Mouse (Mus musculus): ENCODE data around the gene Cryaa. TPM values are rescaled to one million over a fixed set of nuclear protein-coding genes. Genes with fewer than 3 reads are reported as not detected.

Cryaa gene
- not detected in 2 replicates for polyA plus RNA-seq (2012; ENCODE audit: insufficient read depth, insufficient read length, low replicate concordance, missing spikeins)

DNA sequence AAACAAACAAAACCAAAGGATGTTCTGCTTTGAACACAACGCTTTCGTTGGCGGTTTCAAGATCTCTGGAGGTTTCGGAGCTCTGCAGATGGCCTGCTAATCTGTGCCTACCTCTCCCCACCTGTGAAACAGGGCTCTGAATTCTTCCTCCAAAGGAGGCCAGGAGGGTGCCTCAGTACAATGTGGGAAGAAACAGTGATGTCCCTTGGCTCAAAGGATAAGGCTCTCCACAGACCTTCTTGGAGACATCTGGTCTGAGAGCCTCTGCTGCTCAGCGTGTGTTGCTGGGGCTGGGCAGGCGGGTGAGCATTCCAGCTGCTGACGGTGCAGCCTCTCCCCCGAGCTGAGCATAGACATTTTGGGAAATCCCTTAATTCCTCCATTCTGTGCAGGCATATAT, at the start of gene Cryaa:
Gene Cryaa (plus strand): TSS at position 301 of the 400 bp plus-strand sequence.
- Histone ChIP-seq H3K4me1 (ENCODE audit: control insufficient read depth, insufficient read depth, low read length) (peaks cover 5% of the 10 kb centered on the region; the same call in 1 of the 2 replicates), H3K4me3 (ENCODE audit: insufficient read depth, low read depth, low read length) (no peak within 1 kb of the TSS), H3K27ac (ENCODE audit: insufficient read depth, low read depth, low read length) (no peak within 1 kb of the TSS)
- WGBS = 66% methylated on average over 8 of the region's 8 CpGs
- no peak for TF ChIP-seq POLR2A (IDR thresholded peaks at IDR 0.05; ENCODE audit: insufficient read depth, low read depth, low read length)
- TF ChIP-seq CTCF (IDR thresholded peaks at IDR 0.05; ENCODE audit: insufficient read depth, low read depth, low read length) = no peak

- no peak overlapping the region for H3K4me3 ChIP-seq (ENCODE audit: insufficient read depth, low read depth, low read length)
- peaks cover 7% of the 10 kb centered on the region for H3K4me1 ChIP-seq (ENCODE audit: control insufficient read depth, insufficient read depth, low read length)
- 96% methylated on average over 2 of the region's 2 CpGs for WGBS
- TF ChIP-seq CTCF (IDR thresholded peaks at IDR 0.05; ENCODE audit: insufficient read depth, low read depth, low read length) (no peak), POLR2A (IDR thresholded peaks at IDR 0.05; ENCODE audit: insufficient read depth, low read depth, low read length) (no peak)
- no peak overlapping the region for H3K27ac ChIP-seq (ENCODE audit: insufficient read depth, low read depth, low read length)
Measured at GRCm38 (mm10) chr17:31627961-31628360, 49.6 kb upstream of the Cryaa start.

DNA sequence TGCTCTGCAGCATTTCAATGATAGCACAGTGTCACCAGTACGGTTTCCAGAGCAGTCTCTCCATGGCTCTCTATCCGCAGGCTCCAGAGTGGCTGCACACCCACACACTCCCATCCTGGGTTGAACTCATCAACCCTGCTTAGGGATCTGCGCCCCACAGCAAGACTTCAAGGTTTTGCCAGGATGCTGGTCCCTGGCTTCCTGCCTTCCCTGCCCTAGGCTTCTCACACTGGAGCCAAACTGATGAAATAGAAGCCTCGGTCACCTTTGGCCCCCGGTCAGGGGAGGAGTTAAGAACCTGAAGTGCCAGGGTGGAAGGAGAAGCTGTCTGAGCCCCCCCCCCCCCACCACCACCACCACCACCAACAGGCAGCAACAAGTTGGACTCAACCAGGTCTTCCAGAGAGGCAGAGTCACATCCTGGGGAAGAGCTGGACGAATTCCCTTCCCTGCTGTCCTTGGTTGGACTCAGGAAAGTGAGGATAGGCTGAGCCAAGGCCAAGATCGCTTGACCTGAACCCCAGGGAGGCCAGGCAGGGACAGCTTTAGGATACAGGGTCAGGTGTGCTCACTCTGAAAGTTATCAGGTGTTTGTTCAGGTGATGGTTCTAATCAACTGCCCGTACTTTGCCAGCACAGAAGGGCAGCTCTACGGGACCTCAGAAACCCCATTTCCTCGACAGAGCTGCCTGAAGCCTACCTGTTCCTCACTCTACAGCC, 46.4 kb upstream of the Cryaa start:
- H3K27ac ChIP-seq (ENCODE audit: insufficient read depth, low read depth, low read length) = no peak overlapping the region
- WGBS = 74% methylated on average over 10 of the region's 10 CpGs
- H3K4me3 ChIP-seq (ENCODE audit: insufficient read depth, low read depth, low read length) = no peak overlapping the region
- H3K4me1 ChIP-seq (ENCODE audit: control insufficient read depth, insufficient read depth, low read length) = peaks cover 9% of the 10 kb centered on the region
- TF ChIP-seq CTCF (IDR thresholded peaks at IDR 0.05; ENCODE audit: insufficient read depth, low read depth, low read length) (no peak), POLR2A (IDR thresholded peaks at IDR 0.05; ENCODE audit: insufficient read depth, low read depth, low read length) (no peak)

DNA sequence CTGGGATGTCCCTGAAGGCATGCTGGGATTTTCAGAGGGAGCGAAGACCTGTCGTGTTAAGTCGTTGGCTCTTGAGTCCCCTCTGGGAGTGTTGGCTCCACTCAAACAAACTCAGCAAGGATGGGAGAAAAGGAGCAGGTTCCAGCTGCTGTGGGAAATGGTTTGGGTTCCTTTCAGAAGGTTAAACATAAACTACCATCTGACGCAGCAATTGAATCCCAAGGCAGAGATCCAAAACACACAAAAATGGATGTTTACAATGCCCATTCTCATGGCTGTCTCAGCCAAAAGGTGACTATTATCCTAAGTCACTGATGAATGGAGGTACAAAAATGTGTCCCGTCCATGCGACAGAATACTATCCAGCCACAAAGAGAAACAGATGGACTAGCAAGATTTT, 44.6 kb upstream of the Cryaa start:
- no peak for TF ChIP-seq CTCF (IDR thresholded peaks at IDR 0.05; ENCODE audit: insufficient read depth, low read depth, low read length)
- no peak for TF ChIP-seq POLR2A (IDR thresholded peaks at IDR 0.05; ENCODE audit: insufficient read depth, low read depth, low read length)
- 74% methylated on average over 6 of the region's 6 CpGs for WGBS
- Histone ChIP-seq H3K27ac (ENCODE audit: insufficient read depth, low read depth, low read length) (no peak overlapping the region), H3K4me3 (ENCODE audit: insufficient read depth, low read depth, low read length) (no peak overlapping the region), H3K4me1 (ENCODE audit: control insufficient read depth, insufficient read depth, low read length) (peaks cover 20% of the 10 kb centered on the region)

DNA sequence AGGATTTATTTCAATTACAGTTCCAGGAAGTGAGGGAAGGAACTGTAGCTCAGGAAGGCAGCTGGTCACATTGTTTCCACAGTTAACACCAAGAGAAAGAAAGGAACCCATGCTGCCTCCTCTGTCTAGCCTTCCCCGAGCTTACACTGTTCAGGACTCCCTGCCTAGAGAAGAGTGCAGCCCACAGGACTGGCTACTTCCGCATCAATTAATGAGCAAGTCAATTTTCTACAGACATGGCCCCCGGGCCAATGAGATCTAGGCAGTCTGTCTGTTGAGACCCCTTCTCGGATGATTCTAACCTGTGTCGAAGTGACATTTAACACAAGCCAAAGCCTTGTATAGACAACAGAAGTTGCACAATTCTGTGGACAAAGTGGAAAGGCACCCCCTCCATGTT, 42.7 kb upstream of the Cryaa start:
- TF ChIP-seq CTCF (IDR thresholded peaks at IDR 0.05; ENCODE audit: insufficient read depth, low read depth, low read length) (no peak), POLR2A (IDR thresholded peaks at IDR 0.05; ENCODE audit: insufficient read depth, low read depth, low read length) (no peak)
- WGBS = 71% methylated on average over 5 of the region's 5 CpGs
- peaks cover 20% of the 10 kb centered on the region for H3K4me1 ChIP-seq (ENCODE audit: control insufficient read depth, insufficient read depth, low read length)
- H3K4me3 ChIP-seq (ENCODE audit: insufficient read depth, low read depth, low read length) = no peak overlapping the region
- H3K27ac ChIP-seq (ENCODE audit: insufficient read depth, low read depth, low read length) = no peak overlapping the region

DNA sequence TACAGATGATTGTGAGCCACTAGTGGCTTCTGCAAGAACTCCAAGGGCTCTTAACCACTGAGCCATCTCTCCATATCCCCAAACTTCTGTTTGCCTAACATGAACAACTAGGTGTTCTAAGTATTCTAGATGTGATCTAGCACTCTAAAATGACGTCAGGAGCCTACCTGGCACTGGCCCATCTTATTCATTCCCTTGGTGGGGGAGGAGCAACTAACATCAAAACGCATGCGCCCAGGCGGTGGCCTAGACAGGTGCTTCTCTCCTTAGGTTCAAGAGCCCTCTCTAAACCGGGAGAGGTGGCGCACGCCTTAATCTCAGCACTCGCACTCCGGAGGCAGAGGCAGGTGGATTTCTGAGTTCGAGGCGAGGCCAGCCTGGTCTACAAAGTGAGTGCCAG, 41.8 kb upstream of the Cryaa start:
- Histone ChIP-seq H3K4me3 (ENCODE audit: insufficient read depth, low read depth, low read length) (no peak overlapping the region), H3K4me1 (ENCODE audit: control insufficient read depth, insufficient read depth, low read length) (peaks cover 20% of the 10 kb centered on the region), H3K27ac (ENCODE audit: insufficient read depth, low read depth, low read length) (no peak overlapping the region)
- no peak for TF ChIP-seq POLR2A (IDR thresholded peaks at IDR 0.05; ENCODE audit: insufficient read depth, low read depth, low read length)
- WGBS = 71% methylated on average over 11 of the region's 11 CpGs

DNA sequence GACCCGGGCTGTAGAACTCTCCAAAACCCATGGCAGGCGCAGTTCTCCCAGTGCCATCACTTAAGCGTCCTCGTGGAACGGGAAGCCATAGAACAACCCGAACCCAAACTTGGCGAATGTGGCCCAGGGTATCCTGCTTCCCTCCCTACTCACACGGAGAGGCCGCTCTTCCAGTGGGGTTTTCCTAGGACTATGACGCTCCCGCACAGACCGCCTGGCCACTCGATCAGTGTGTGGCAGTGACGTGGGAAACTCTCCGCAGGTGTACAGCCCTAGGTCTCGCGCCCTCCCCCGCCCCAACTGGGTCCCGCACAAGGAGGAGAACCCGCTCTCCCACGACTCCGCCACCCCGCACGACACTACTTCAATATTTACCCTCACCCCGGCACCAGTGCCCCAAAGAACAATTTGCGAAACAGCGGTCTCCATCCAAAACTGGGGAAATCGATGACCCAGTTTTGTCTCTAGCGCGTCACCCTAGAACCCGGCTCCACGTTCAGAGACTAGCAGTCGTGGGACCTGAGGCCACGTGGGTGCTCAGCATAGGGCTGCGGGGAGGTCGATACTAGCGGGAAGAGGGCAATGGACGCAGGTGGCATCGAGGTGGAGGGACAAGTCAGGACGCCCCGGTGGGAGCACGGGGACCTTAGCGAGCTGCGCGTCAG, 41.2 kb upstream of the Cryaa start:
- 5% methylated on average over 45 of the region's 45 CpGs for WGBS
- peak overlapping the region; percentile 54 for H3K4me3 ChIP-seq (ENCODE audit: insufficient read depth, low read depth, low read length)
- no peak overlapping the region for H3K27ac ChIP-seq (ENCODE audit: insufficient read depth, low read depth, low read length)
- H3K4me1 ChIP-seq (ENCODE audit: control insufficient read depth, insufficient read depth, low read length) = peaks cover 14% of the 10 kb centered on the region
- TF ChIP-seq POLR2A (IDR thresholded peaks at IDR 0.05; ENCODE audit: insufficient read depth, low read depth, low read length) = no peak
- TF ChIP-seq CTCF (IDR thresholded peaks at IDR 0.05; ENCODE audit: insufficient read depth, low read depth, low read length) = no peak

- Histone ChIP-seq H3K27ac (ENCODE audit: insufficient read depth, low read depth, low read length) (peak within 1 kb of the TSS; percentile 31; the same call in 1 of the 2 replicates), H3K4me1 (ENCODE audit: control insufficient read depth, insufficient read depth, low read length) (peaks cover 13% of the 10 kb centered on the region), H3K4me3 (ENCODE audit: insufficient read depth, low read depth, low read length) (peak within 1 kb of the TSS; percentile 54)
- TF ChIP-seq CTCF (IDR thresholded peaks at IDR 0.05; ENCODE audit: insufficient read depth, low read depth, low read length) (no peak), POLR2A (IDR thresholded peaks at IDR 0.05; ENCODE audit: insufficient read depth, low read depth, low read length) (no peak)
- WGBS = 6% methylated on average over 61 of the region's 61 CpGs
Measured at GRCm38 (mm10) chr17:31636942-31637811, 40.4 kb upstream of the Cryaa start, which contains the start of gene Cbs. Gene Cbs, minus strand, starts transcription at chr17:31637238.

Data from olfactory bulb, adult 2 months (tissue).